17 mouse cellular contexts compared by ENCODE assay signal in the genomic region with DNA sequence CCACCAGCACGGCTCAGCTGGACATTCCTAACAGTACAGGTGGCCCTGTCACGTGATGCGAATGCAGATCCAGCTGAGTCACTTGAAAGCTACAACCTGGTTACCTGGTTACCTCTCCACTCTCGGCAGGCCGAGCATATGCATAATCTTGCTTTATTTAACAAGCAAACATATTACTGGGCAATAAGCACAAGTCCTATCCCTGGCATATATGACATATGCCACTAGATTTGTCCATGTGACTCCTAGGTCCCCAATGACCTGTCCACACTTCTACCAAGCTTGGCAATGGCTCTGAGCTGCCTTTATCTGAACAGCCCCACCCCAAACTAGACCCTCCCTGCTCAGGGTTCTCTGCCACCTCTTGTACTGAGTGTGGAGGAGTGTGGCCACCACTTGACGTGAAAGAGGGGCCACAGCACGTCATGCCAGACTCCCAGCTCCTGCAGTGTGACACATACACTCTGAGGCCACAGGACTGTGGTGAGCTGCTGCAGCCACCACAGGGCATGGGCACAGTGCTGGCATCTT. TPM values are rescaled to one million over a fixed set of nuclear protein-coding genes. Genes with fewer than 3 reads are reported as not detected.
A peak's percentile ranks its signal among the peaks of the same experiment; 100 is the strongest.
DNase-seq lines count a peak whose midpoint lies in the region; ATAC-seq and TF ChIP-seq lines count a peak whose summit lies in the region.
"Had no signal": no experiment of that assay in that cellular context is flagged by ENCODE, and none has a peak within 500 bp of the region (broad histone marks: within the 10 kb centered on the region; RNA-seq: fewer than 3 reads in every experiment).

No protein-coding gene starts in this region.

- no peak overlapping the region for H3K4me3 ChIP-seq in heart, embryonic 14.5 days (ENCODE audit: control insufficient read depth in 1 of 2, insufficient read depth in 1 of 2, low read depth in 1 of 2, low read length in 2 of 2)
- H3K4me3 ChIP-seq in liver, adult 2 months (ENCODE audit: insufficient read depth, low read depth, low read length): no peak overlapping the region
- H3K4me3 ChIP-seq: embryonic facial prominence, embryonic 12.5 days; kidney, embryonic 15.5 days; limb, embryonic 15.5 days; midbrain, embryonic 13.5 days had no signal

- H3K4me2 ChIP-seq in heart, embryonic 14.5 days (ENCODE audit: low read length): no peak overlapping the region
- H3K4me2 ChIP-seq: embryonic facial prominence, embryonic 12.5 days; kidney, embryonic 15.5 days; limb, embryonic 15.5 days; midbrain, embryonic 13.5 days had no signal

- H3K9ac ChIP-seq in heart, embryonic 14.5 days (ENCODE audit: low read length): no peak overlapping the region
- 0 out of 2 replicates have a peak overlapping the region, but pooled peaks have one; percentile 15 for H3K9ac ChIP-seq in liver, adult 2 months (ENCODE audit: low read depth, low read length)
- H3K9ac ChIP-seq: embryonic facial prominence, embryonic 12.5 days; kidney, embryonic 15.5 days; limb, embryonic 15.5 days had no signal

- 53% methylated on average over 7 of the region's 7 CpGs for WGBS in heart, embryonic 14.5 days
- 63% methylated on average over 7 of the region's 7 CpGs for WGBS in liver, adult 2 months

- ATAC-seq in heart, embryonic 14.5 days (ENCODE audit: insufficient number of reproducible peaks, insufficient read depth, low FRiP score, low read depth): peak; percentile 36; the same call in 1 of the 2 replicates
- ATAC-seq: forebrain, embryonic 14.5 days; midbrain, embryonic 13.5 days had no signal

- no peak for TF ChIP-seq POLR2A in liver, adult 2 months (IDR thresholded peaks at IDR 0.05; ENCODE audit: extremely low read depth, insufficient read depth, low read length)

- H3K27me3 ChIP-seq in heart, embryonic 14.5 days (ENCODE audit: control insufficient read depth, insufficient read depth, low read length): no peaks in the 10 kb centered on the region
- no peaks in the 10 kb centered on the region for H3K27me3 ChIP-seq in liver, adult 2 months (ENCODE audit: control insufficient read depth, insufficient read depth, low read length)
- H3K27me3 ChIP-seq: embryonic facial prominence, embryonic 12.5 days; kidney, embryonic 15.5 days; limb, embryonic 15.5 days; midbrain, embryonic 13.5 days had no signal

- H3K27ac ChIP-seq in heart, embryonic 14.5 days (replicated peaks in 1 of 2; ENCODE audit: control insufficient read depth in 1 of 2, insufficient read depth in 1 of 2, low read depth in 2 of 2, low read length in 2 of 2): peak overlapping the region; percentile 40 to 94
- H3K27ac ChIP-seq in liver, adult 2 months (replicated peaks; ENCODE audit: insufficient read depth, low read depth, low read length): no peak overlapping the region
- H3K27ac ChIP-seq: embryonic facial prominence, embryonic 12.5 days; limb, embryonic 15.5 days; midbrain, embryonic 13.5 days had no signal

- intact Hi-C loops in heart, postnatal 14 days (cut with DNase I): no loop called here

- peaks cover 6% of the 10 kb centered on the region for H3K36me3 ChIP-seq in heart, embryonic 14.5 days (ENCODE audit: control insufficient read depth, insufficient read depth, low read length)
- no peaks in the 10 kb centered on the region for H3K36me3 ChIP-seq in liver, adult 2 months (ENCODE audit: control insufficient read depth, insufficient read depth, low read length)
- H3K36me3 ChIP-seq: embryonic facial prominence, embryonic 12.5 days had no signal

- TF ChIP-seq CTCF in liver, adult 2 months (IDR thresholded peaks at IDR 0.05; ENCODE audit: low read depth, low read length): no peak

- peaks cover 70 to 92% of the 10 kb centered on the region in 2 experiments for H3K4me1 ChIP-seq in heart, embryonic 14.5 days (ENCODE audit: control insufficient read depth in 2 of 2, insufficient read depth in 2 of 2, low read length in 2 of 2)
- peaks cover 62% of the 10 kb centered on the region for H3K4me1 ChIP-seq in liver, adult 2 months (ENCODE audit: control insufficient read depth, insufficient read depth, low read length)

- peaks cover 68% of the 10 kb centered on the region for H3K79me2 ChIP-seq in liver, adult 2 months (ENCODE audit: control insufficient read depth, insufficient read depth, low read length)

- H3K9me3 ChIP-seq in heart, embryonic 14.5 days (ENCODE audit: control insufficient read depth, low read length): no peaks in the 10 kb centered on the region
- H3K9me3 ChIP-seq: embryonic facial prominence, embryonic 12.5 days; kidney, embryonic 15.5 days; limb, embryonic 15.5 days; midbrain, embryonic 13.5 days had no signal

- DNase-seq in heart, postnatal 14 days: no peak
- no peak for DNase-seq in liver, adult 2 months (ENCODE audit: extremely low read depth, low read depth, low spot score)
- no peak for DNase-seq in liver
- DNase-seq in brain, adult 2 months (ENCODE audit: low read depth, low spot score): peak; percentile 39
- DNase-seq in naive thymus-derived CD4-positive, alpha-beta T cell, adult 2 months (ENCODE audit: low read depth): peak; percentile 25
- DNase-seq in embryo, embryonic 9.5 days (ENCODE audit: extremely low spot score): no peak
- DNase-seq: cerebellum, adult 9-10 months; gastrocnemius, postnatal 14 days; layer of hippocampus, postnatal 36 days; spleen, adult 18-20 months; thymus, postnatal 36 days had no signal

RNA-seq across cellular contexts. Expression of a gene that starts 15.7 kb away (rescaled TPM):
- polyA plus RNA-seq in heart, embryonic 14.5 days (2014; fragmentation: Nextera tagmentation; extraction: Ambion mirVana): 47.6 and 47.7 TPM in 2 replicates
- 10 to 100 TPM; 22.2 to 22.7 TPM for total RNA-seq in heart, postnatal 14 days (2021)
- total RNA-seq in liver, adult 2 months (2014; rRNA removed): 4.4 and 6.2 TPM in 2 replicates
- 27.3 and 31.4 TPM in 2 replicates for polyA plus RNA-seq in liver, adult 2 months (2012; rRNA removed)

RNA-seq across cellular contexts. Expression of a gene that starts 42.9 kb away (rescaled TPM):
- polyA plus RNA-seq in heart, embryonic 14.5 days (2014; fragmentation: Nextera tagmentation; extraction: Ambion mirVana): 5.0 and 5.3 TPM in 2 replicates
- total RNA-seq in heart, postnatal 14 days (2021): 10 to 100 TPM; 23.2 to 25.0 TPM
- 9.1 and 9.7 TPM in 2 replicates for total RNA-seq in liver, adult 2 months (2014; rRNA removed)
- polyA plus RNA-seq in liver, adult 2 months (2012; rRNA removed): 9.2 and 11.5 TPM in 2 replicates

Comparison
In these comparisons a context has a peak if more than half of its experiments do, and no peak if none do; other contexts are left out.
1. DNase-seq: peak in brain, adult 2 months (single experiment) and naive thymus-derived CD4-positive, alpha-beta T cell, adult 2 months (single experiment); none in heart, postnatal 14 days (0 of 2), liver, adult 2 months (single experiment), liver (single experiment) and embryo, embryonic 9.5 days (single experiment).